Mouse (Mus musculus): ENCODE measurements around the gene Plekhg1.

DNA sequence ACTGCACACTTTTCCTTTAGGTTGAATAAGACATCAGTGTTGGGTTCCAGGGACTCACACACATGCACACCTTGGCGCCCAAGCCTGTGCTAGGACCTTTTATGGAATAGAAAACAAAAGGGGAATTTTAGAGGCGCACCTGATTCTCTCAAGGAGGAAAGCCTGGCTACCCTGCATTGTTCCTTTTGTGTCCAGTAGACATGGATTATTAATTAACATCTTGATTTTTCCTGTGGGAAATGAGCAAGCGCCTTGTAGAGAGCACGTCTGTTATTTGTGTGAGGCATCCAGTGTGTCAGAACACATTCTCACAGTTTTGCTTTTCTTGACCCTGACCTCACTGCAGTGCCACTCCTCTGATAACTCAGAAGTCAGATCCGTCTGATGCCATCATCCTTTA is 21.8 kb downstream of the Plekhg1 start:
- TF ChIP-seq FLI1 (IDR thresholded peaks at IDR 0.05; ENCODE audit: low read length) (no peak), GATA1 (IDR thresholded peaks at IDR 0.05; ENCODE audit: borderline replicate concordance, low read length) (no peak)

All from megakaryocyte, embryonic 14.5 days (primary cell).